Mouse (Mus musculus): ENCODE data around the gene Ggt6. TPM values are rescaled to one million over a fixed set of nuclear protein-coding genes. Genes with fewer than 3 reads are reported as not detected.

Gene Ggt6
- polyA plus RNA-seq, 1 experiment from 2014 or later = not detected

- WGBS = 28% methylated on average over 5 of the region's 5 CpGs
Observed at GRCm38 (mm10) chr11:72485157-72485556, 49.8 kb downstream of the Ggt6 start.

GRCm38 (mm10) chr11:72485960-72486359 is 50.6 kb downstream of the Ggt6 start:
- Histone ChIP-seq H3K9ac (ENCODE audit: low read depth, low read length) (no peak overlapping the region), H3K36me3 (ENCODE audit: control insufficient read depth, insufficient read depth, low read length) (no peaks in the 10 kb centered on the region), H3K4me1 (ENCODE audit: control insufficient read depth, insufficient read depth, low read depth, low read length) (peaks cover 40% of the 10 kb centered on the region), H3K27ac (ENCODE audit: low read depth, low read length) (no peak overlapping the region), H3K4me3 (ENCODE audit: low read length) (no peak overlapping the region), H3K4me2 (ENCODE audit: low read length) (no peak overlapping the region), H3K27me3 (replicated peaks; ENCODE audit: control insufficient read depth, insufficient read depth, low read length) (no peaks in the 10 kb centered on the region), H3K9me3 (ENCODE audit: control insufficient read depth, low read length) (no peaks in the 10 kb centered on the region)
- ATAC-seq = no peak
- 68% methylated on average over 11 of the region's 11 CpGs for WGBS

More at GRCm38 (mm10) chr11:72485157-72485556, 49.8 kb downstream of the Ggt6 start:
- Histone ChIP-seq H3K9me3 (ENCODE audit: control insufficient read depth, low read length) (no peaks in the 10 kb centered on the region), H3K36me3 (ENCODE audit: control insufficient read depth, insufficient read depth, low read length) (no peaks in the 10 kb centered on the region), H3K4me3 (ENCODE audit: low read length) (no peak overlapping the region), H3K4me1 (ENCODE audit: control insufficient read depth, insufficient read depth, low read depth, low read length) (peaks cover 37% of the 10 kb centered on the region), H3K27ac (ENCODE audit: low read depth, low read length) (no peak overlapping the region), H3K4me2 (ENCODE audit: low read length) (no peak overlapping the region), H3K27me3 (replicated peaks; ENCODE audit: control insufficient read depth, insufficient read depth, low read length) (no peaks in the 10 kb centered on the region), H3K9ac (ENCODE audit: low read depth, low read length) (no peak overlapping the region)
- no peak for ATAC-seq

- Histone ChIP-seq H3K4me2 (ENCODE audit: low read length) (peak overlapping the region; percentile 84), H3K36me3 (ENCODE audit: control insufficient read depth, insufficient read depth, low read length) (no peaks in the 10 kb centered on the region), H3K9me3 (ENCODE audit: control insufficient read depth, low read length) (no peaks in the 10 kb centered on the region), H3K4me3 (ENCODE audit: low read length) (peak overlapping the region; percentile 2; the same call in 1 of the 2 replicates), H3K27me3 (replicated peaks; ENCODE audit: control insufficient read depth, insufficient read depth, low read length) (no peaks in the 10 kb centered on the region), H3K4me1 (ENCODE audit: control insufficient read depth, insufficient read depth, low read depth, low read length) (peaks cover 40% of the 10 kb centered on the region), H3K27ac (ENCODE audit: low read depth, low read length) (no peak overlapping the region; the same call in 1 of the 2 replicates), H3K9ac (ENCODE audit: low read depth, low read length) (no peak overlapping the region; the same call in none of the 2 replicates)
- WGBS = 53% methylated on average over 5 of the region's 5 CpGs
- no peak for ATAC-seq
Observed at GRCm38 (mm10) chr11:72487171-72487570, 51.8 kb downstream of the Ggt6 start.

GRCm38 (mm10) chr11:72487739-72488138 is 52.4 kb downstream of the Ggt6 start:
- peak overlapping the region; percentile 89 for H3K9ac ChIP-seq (ENCODE audit: low read depth, low read length)
- no peaks in the 10 kb centered on the region for H3K9me3 ChIP-seq (ENCODE audit: control insufficient read depth, low read length)
- ATAC-seq = no peak
- H3K4me1 ChIP-seq (ENCODE audit: control insufficient read depth, insufficient read depth, low read depth, low read length) = peaks cover 40% of the 10 kb centered on the region
- peak overlapping the region; percentile 84 for H3K4me2 ChIP-seq (ENCODE audit: low read length)
- H3K4me3 ChIP-seq (ENCODE audit: low read length) = peak overlapping the region; percentile 79
- H3K27me3 ChIP-seq (replicated peaks; ENCODE audit: control insufficient read depth, insufficient read depth, low read length) = no peaks in the 10 kb centered on the region
- WGBS = 81% methylated on average over 2 of the region's 2 CpGs
- H3K36me3 ChIP-seq (ENCODE audit: control insufficient read depth, insufficient read depth, low read length) = no peaks in the 10 kb centered on the region
- H3K27ac ChIP-seq (ENCODE audit: low read depth, low read length) = no peak overlapping the region; the same call in 1 of the 2 replicates

Small RNA genes within 50 kb of the gene (microRNA-seq; reads per million reads assigned to microRNA genes)
- gene Mir6338 = not detected

Other genes starting within 250 kb of the Ggt6 start
- gene Gm43951, start 228.7 kb upstream of the Ggt6 start, polyA plus RNA-seq (2015; fragmentation: Nextera tagmentation; extraction: Ambion mirVana) = 1.3 and 1.4 TPM in 2 replicates
- gene 4933427D14Rik, start 228.1 kb upstream of the Ggt6 start, polyA plus RNA-seq (2015; fragmentation: Nextera tagmentation; extraction: Ambion mirVana) = 13.3 and 14.1 TPM in 2 replicates
- 158 and 167 TPM in 2 replicates for gene Txndc17, start 228.0 kb upstream of the Ggt6 start, polyA plus RNA-seq (2015; fragmentation: Nextera tagmentation; extraction: Ambion mirVana)
- 50.4 and 53.9 TPM in 2 replicates for gene Med31, start 219.9 kb upstream of the Ggt6 start, polyA plus RNA-seq (2015; fragmentation: Nextera tagmentation; extraction: Ambion mirVana)
- gene Slc13a5, start 168.3 kb upstream of the Ggt6 start, polyA plus RNA-seq (2015; fragmentation: Nextera tagmentation; extraction: Ambion mirVana) = 3.9 and 4.2 TPM in 2 replicates
- gene Xaf1, start 133.9 kb upstream of the Ggt6 start, polyA plus RNA-seq (2015; fragmentation: Nextera tagmentation; extraction: Ambion mirVana) = 1.1 and 2.4 TPM in 2 replicates
- not detected in 2 replicates for gene Fbxo39, start 121.1 kb upstream of the Ggt6 start, polyA plus RNA-seq (2015; fragmentation: Nextera tagmentation; extraction: Ambion mirVana)
- 9.0 and 9.6 TPM in 2 replicates for gene Tekt1, start 73.1 kb upstream of the Ggt6 start, polyA plus RNA-seq (2015; fragmentation: Nextera tagmentation; extraction: Ambion mirVana)
- 12.3 and 12.4 TPM in 2 replicates for gene Smtnl2, start 23.8 kb upstream of the Ggt6 start, polyA plus RNA-seq (2015; fragmentation: Nextera tagmentation; extraction: Ambion mirVana)
- 54.2 and 63.0 TPM in 2 replicates for gene Mybbp1a, start 5.8 kb downstream of the Ggt6 start, polyA plus RNA-seq (2015; fragmentation: Nextera tagmentation; extraction: Ambion mirVana)
- 6.0 and 8.2 TPM in 2 replicates for gene Spns2, start 54.4 kb downstream of the Ggt6 start, polyA plus RNA-seq (2015; fragmentation: Nextera tagmentation; extraction: Ambion mirVana)
- 0.09 TPM in 1 of 2 replicates, not detected in the other for gene Spns3, start 115.0 kb downstream of the Ggt6 start, polyA plus RNA-seq (2015; fragmentation: Nextera tagmentation; extraction: Ambion mirVana)
- 76.5 and 82.2 TPM in 2 replicates for gene Ube2g1, start 171.8 kb downstream of the Ggt6 start, polyA plus RNA-seq (2015; fragmentation: Nextera tagmentation; extraction: Ambion mirVana)